Mouse (Mus musculus): ENCODE results near the gene Atf3. TPM values are rescaled to one million over a fixed set of nuclear protein-coding genes. Genes with fewer than 3 reads are reported as not detected.

The Atf3 gene
- polyA plus RNA-seq, 1 experiment from 2014 or later: 6.5 TPM

- no peaks in the 10 kb centered on the region for H3K36me3 ChIP-seq (ENCODE audit: control insufficient read depth, insufficient read depth, low read length)
- no peak overlapping the region for H3K27ac ChIP-seq (replicated peaks)
- no peaks in the 10 kb centered on the region for H3K9me3 ChIP-seq (ENCODE audit: control insufficient read depth, low read length)
- ATAC-seq (ENCODE audit: low FRiP score, low TSS enrichment) (no peak), DNase-seq (ENCODE audit: low spot score) (no peak)
- H3K9ac ChIP-seq (ENCODE audit: low read length): no peak overlapping the region
- H3K4me1 ChIP-seq (replicated peaks; ENCODE audit: control insufficient read depth, insufficient read depth): no peaks in the 10 kb centered on the region
- TF ChIP-seq EP300 (optimal IDR thresholded peaks at IDR 0.05): no peak
- TF ChIP-seq CTCF (IDR thresholded peaks at IDR 0.05; ENCODE audit: low read depth): no peak
- WGBS: 77% methylated on average over 1 of the region's 1 CpGs
- no peaks in the 10 kb centered on the region for H3K27me3 ChIP-seq (ENCODE audit: control insufficient read depth, insufficient read depth, low read length)
- H3K4me2 ChIP-seq (replicated peaks; ENCODE audit: low read depth): no peak overlapping the region
- no peak overlapping the region for H3K4me3 ChIP-seq (ENCODE audit: low read depth, low read length)
Measured at GRCm38 (mm10) chr1:191241574-191241973, 23.7 kb upstream of the Atf3 start.

GRCm38 (mm10) chr1:191239602-191240001 is 21.8 kb upstream of the Atf3 start:
- no peak for TF ChIP-seq CTCF (IDR thresholded peaks at IDR 0.05; ENCODE audit: low read depth)
- TF ChIP-seq EP300 (optimal IDR thresholded peaks at IDR 0.05): no peak
- ATAC-seq (ENCODE audit: low FRiP score, low TSS enrichment): no peak
- Histone ChIP-seq H3K27me3 (ENCODE audit: control insufficient read depth, insufficient read depth, low read length) (no peaks in the 10 kb centered on the region), H3K4me1 (replicated peaks; ENCODE audit: control insufficient read depth, insufficient read depth) (no peaks in the 10 kb centered on the region), H3K4me2 (replicated peaks; ENCODE audit: low read depth) (no peak overlapping the region), H3K27ac (replicated peaks) (no peak overlapping the region), H3K9me3 (ENCODE audit: control insufficient read depth, low read length) (no peaks in the 10 kb centered on the region), H3K9ac (ENCODE audit: low read length) (no peak overlapping the region), H3K4me3 (ENCODE audit: low read depth, low read length) (no peak overlapping the region), H3K36me3 (ENCODE audit: control insufficient read depth, insufficient read depth, low read length) (no peaks in the 10 kb centered on the region)
- WGBS: 72% methylated on average over 4 of the region's 4 CpGs
- DNase-seq (ENCODE audit: low spot score): no peak

- TF ChIP-seq EP300 (optimal IDR thresholded peaks at IDR 0.05) (no peak), CTCF (IDR thresholded peaks at IDR 0.05; ENCODE audit: low read depth) (no peak)
- Histone ChIP-seq H3K27me3 (ENCODE audit: control insufficient read depth, insufficient read depth, low read length) (no peaks in the 10 kb centered on the region), H3K9me3 (ENCODE audit: control insufficient read depth, low read length) (no peaks in the 10 kb centered on the region), H3K4me2 (replicated peaks; ENCODE audit: low read depth) (no peak overlapping the region), H3K4me3 (ENCODE audit: low read depth, low read length) (no peak overlapping the region), H3K9ac (ENCODE audit: low read length) (no peak overlapping the region), H3K36me3 (ENCODE audit: control insufficient read depth, insufficient read depth, low read length) (no peaks in the 10 kb centered on the region), H3K4me1 (replicated peaks; ENCODE audit: control insufficient read depth, insufficient read depth) (no peaks in the 10 kb centered on the region), H3K27ac (replicated peaks) (no peak overlapping the region)
- DNase-seq (ENCODE audit: low spot score) (no peak), ATAC-seq (ENCODE audit: low FRiP score, low TSS enrichment) (no peak)
- 83% methylated on average over 6 of the region's 6 CpGs for WGBS
Measured at GRCm38 (mm10) chr1:191235788-191236542, 18.1 kb upstream of the Atf3 start.

GRCm38 (mm10) chr1:191234837-191235236 is 17.0 kb upstream of the Atf3 start:
- ATAC-seq (ENCODE audit: low FRiP score, low TSS enrichment) (no peak), DNase-seq (ENCODE audit: low spot score) (no peak)
- Histone ChIP-seq H3K9me3 (ENCODE audit: control insufficient read depth, low read length) (no peaks in the 10 kb centered on the region), H3K4me2 (replicated peaks; ENCODE audit: low read depth) (no peak overlapping the region), H3K4me3 (ENCODE audit: low read depth, low read length) (no peak overlapping the region), H3K4me1 (replicated peaks; ENCODE audit: control insufficient read depth, insufficient read depth) (no peaks in the 10 kb centered on the region), H3K27me3 (ENCODE audit: control insufficient read depth, insufficient read depth, low read length) (no peaks in the 10 kb centered on the region), H3K9ac (ENCODE audit: low read length) (no peak overlapping the region), H3K27ac (replicated peaks) (no peak overlapping the region), H3K36me3 (ENCODE audit: control insufficient read depth, insufficient read depth, low read length) (no peaks in the 10 kb centered on the region)
- 84% methylated on average over 4 of the region's 4 CpGs for WGBS
- no peak for TF ChIP-seq EP300 (optimal IDR thresholded peaks at IDR 0.05)
- TF ChIP-seq CTCF (IDR thresholded peaks at IDR 0.05; ENCODE audit: low read depth): no peak

GRCm38 (mm10) chr1:191230355-191230931 is 12.6 kb upstream of the Atf3 start:
- DNase-seq (ENCODE audit: low spot score) (no peak), ATAC-seq (ENCODE audit: low FRiP score, low TSS enrichment) (no peak)
- TF ChIP-seq EP300 (optimal IDR thresholded peaks at IDR 0.05) (no peak), CTCF (IDR thresholded peaks at IDR 0.05; ENCODE audit: low read depth) (no peak)
- Histone ChIP-seq H3K9me3 (ENCODE audit: control insufficient read depth, low read length) (no peaks in the 10 kb centered on the region), H3K9ac (ENCODE audit: low read length) (no peak overlapping the region), H3K36me3 (ENCODE audit: control insufficient read depth, insufficient read depth, low read length) (no peaks in the 10 kb centered on the region), H3K27ac (replicated peaks) (no peak overlapping the region), H3K4me1 (replicated peaks; ENCODE audit: control insufficient read depth, insufficient read depth) (no peaks in the 10 kb centered on the region), H3K27me3 (ENCODE audit: control insufficient read depth, insufficient read depth, low read length) (no peaks in the 10 kb centered on the region), H3K4me3 (ENCODE audit: low read depth, low read length) (no peak overlapping the region), H3K4me2 (replicated peaks; ENCODE audit: low read depth) (no peak overlapping the region)
- WGBS: 81% methylated on average over 6 of the region's 6 CpGs

- Histone ChIP-seq H3K9me3 (ENCODE audit: control insufficient read depth, low read length) (no peaks in the 10 kb centered on the region), H3K9ac (ENCODE audit: low read length) (no peak overlapping the region), H3K27me3 (ENCODE audit: control insufficient read depth, insufficient read depth, low read length) (no peaks in the 10 kb centered on the region), H3K4me3 (ENCODE audit: low read depth, low read length) (no peak overlapping the region), H3K4me2 (replicated peaks; ENCODE audit: low read depth) (no peak overlapping the region), H3K4me1 (replicated peaks; ENCODE audit: control insufficient read depth, insufficient read depth) (0 out of 2 replicates have a peak, but pooled peaks cover 3% of the 10 kb centered on the region), H3K36me3 (ENCODE audit: control insufficient read depth, insufficient read depth, low read length) (no peaks in the 10 kb centered on the region), H3K27ac (replicated peaks) (no peak overlapping the region)
- no peak for ATAC-seq (ENCODE audit: low FRiP score, low TSS enrichment)
- no peak for TF ChIP-seq CTCF (IDR thresholded peaks at IDR 0.05; ENCODE audit: low read depth)
- TF ChIP-seq EP300 (optimal IDR thresholded peaks at IDR 0.05): no peak
- DNase-seq (ENCODE audit: low spot score): no peak
- 88% methylated on average over 2 of the region's 2 CpGs for WGBS
Measured at GRCm38 (mm10) chr1:191226570-191226969, 8.7 kb upstream of the Atf3 start.
